Mouse (Mus musculus): ENCODE measurements around the gene Ifna1. TPM values are rescaled to one million over a fixed set of nuclear protein-coding genes. Genes with fewer than 3 reads are reported as not detected.
A peak's percentile ranks its signal among the peaks of the same experiment; 100 is the strongest.

The Ifna1 gene
- total RNA-seq, 2 experiments from 2014 or later = not detected

- intact Hi-C loops (cut with DNase I) = no loop called here
- peak; percentile 3 to 15 for DNase-seq (ENCODE audit: low spot score in 2 of 2)
These were observed 18.3 kb downstream of the Ifna1 start for GRCm38 (mm10) chr4:88867926-88868911.

GRCm38 (mm10) chr4:88872691-88873090 lies 22.8 kb downstream of the Ifna1 start:
- DNase-seq (ENCODE audit: low spot score in 2 of 2) = peak; percentile 18 to 46
- intact Hi-C loops (cut with DNase I) = loop anchor here (1.0 to 10.0 kb wide), 2 partner anchors 257 to 652 kb away; no protein-coding TSS in a partner anchor

GRCm38 (mm10) chr4:88875435-88876095 lies 25.7 kb downstream of the Ifna1 start:
- intact Hi-C loops (cut with DNase I) = loop anchor here (10.0 kb wide), 1 partner anchor 649 kb away; no protein-coding TSS in a partner anchor
- no peak for DNase-seq (ENCODE audit: low spot score in 2 of 2)

GRCm38 (mm10) chr4:88876520-88876919 lies 26.6 kb downstream of the Ifna1 start:
- intact Hi-C loops (cut with DNase I) = loop anchor here (10.0 kb wide), 1 partner anchor 648 kb away; no protein-coding TSS in a partner anchor
- DNase-seq (ENCODE audit: low spot score in 2 of 2) = no peak

GRCm38 (mm10) chr4:88878246-88878645 lies 28.4 kb downstream of the Ifna1 start:
- intact Hi-C loops (cut with DNase I) = loop anchor here (10.0 kb wide), 1 partner anchor 647 kb away; no protein-coding TSS in a partner anchor
- DNase-seq (ENCODE audit: low spot score in 2 of 2) = no peak

GRCm38 (mm10) chr4:88878772-88879171 lies 28.9 kb downstream of the Ifna1 start:
- intact Hi-C loops (cut with DNase I) = loop anchor here (10.0 kb wide), 1 partner anchor 646 kb away; no protein-coding TSS in a partner anchor
- DNase-seq (ENCODE audit: low spot score in 2 of 2) = no peak

- DNase-seq (ENCODE audit: low spot score in 2 of 2) = no peak
- intact Hi-C loops (cut with DNase I) = no loop called here
These were observed 30.2 kb downstream of the Ifna1 start, which contains the start of gene Ifne for GRCm38 (mm10) chr4:88880101-88880500. TSS of gene Ifne (minus strand) at chr4:88880201.

- intact Hi-C loops (cut with DNase I) = no loop called here
- DNase-seq (ENCODE audit: low spot score in 2 of 2) = no peak
These were observed 38.3 kb downstream of the Ifna1 start for GRCm38 (mm10) chr4:88888236-88888635.

GRCm38 (mm10) chr4:88893201-88893754 lies 43.4 kb downstream of the Ifna1 start:
- no peak for DNase-seq (ENCODE audit: low spot score in 2 of 2)
- intact Hi-C loops (cut with DNase I) = no loop called here

Other genes with a start within 250 kb of the Ifna1 start
- gene Ifna12, start 246.7 kb upstream of the Ifna1 start, total RNA-seq (2021) = not detected
- gene C87499, start 215.7 kb upstream of the Ifna1 start, total RNA-seq (2021) = not detected
- gene Ifna13, start 205.6 kb upstream of the Ifna1 start, total RNA-seq (2021) = not detected
- not detected for gene Ifna16, start 173.2 kb upstream of the Ifna1 start, total RNA-seq (2021)
- not detected for gene Ifna2, start 166.2 kb upstream of the Ifna1 start, total RNA-seq (2021)
- not detected for gene Ifnab, start 158.7 kb upstream of the Ifna1 start, total RNA-seq (2021)
- gene Gm26566, start 128.3 kb upstream of the Ifna1 start, total RNA-seq (2021) = 1 to 10 TPM; 1.2 to 1.4 TPM
- gene Klhl9, start 127.6 kb upstream of the Ifna1 start, total RNA-seq (2021) = 100 to 1,000 TPM; 104 to 108 TPM
- gene Gm13271, start 95.2 kb upstream of the Ifna1 start, total RNA-seq (2021) = not detected
- not detected for gene Gm13283, start 90.0 kb upstream of the Ifna1 start, total RNA-seq (2021)
- gene Gm13290, start 76.3 kb upstream of the Ifna1 start, total RNA-seq (2021) = not detected
- gene Gm13289, start 73.2 kb upstream of the Ifna1 start, total RNA-seq (2021) = not detected
- gene Gm13272, start 70.2 kb upstream of the Ifna1 start, total RNA-seq (2021) = not detected
- gene Ifnz, start 68.0 kb upstream of the Ifna1 start, total RNA-seq (2021) = not detected
- not detected for gene Gm13276, start 64.4 kb upstream of the Ifna1 start, total RNA-seq (2021)
- not detected for gene Gm13277, start 61.5 kb upstream of the Ifna1 start, total RNA-seq (2021)
- gene Gm13278, start 58.5 kb upstream of the Ifna1 start, total RNA-seq (2021) = not detected
- not detected for gene Gm13275, start 55.6 kb upstream of the Ifna1 start, total RNA-seq (2021)
- gene Gm13279, start 52.7 kb upstream of the Ifna1 start, total RNA-seq (2021) = not detected
- gene Gm13285, start 50.4 kb upstream of the Ifna1 start, total RNA-seq (2021) = not detected
- gene Gm13287, start 46.8 kb upstream of the Ifna1 start, total RNA-seq (2021) = not detected
- not detected for gene Gm13288, start 44.6 kb upstream of the Ifna1 start, total RNA-seq (2021)
- not detected for gene Ifna7, start 33.9 kb upstream of the Ifna1 start, total RNA-seq (2021)
- not detected for gene Ifna11, start 30.1 kb upstream of the Ifna1 start, total RNA-seq (2021)
- not detected for gene Ifna6, start 22.7 kb upstream of the Ifna1 start, total RNA-seq (2021)
- gene Ifna5, start 14.6 kb upstream of the Ifna1 start, total RNA-seq (2021) = not detected
- gene Ifna4, start 8.2 kb upstream of the Ifna1 start, total RNA-seq (2021) = not detected
- not detected for gene Ifne, start 30.1 kb downstream of the Ifna1 start, total RNA-seq (2021)